Mouse (Mus musculus) thymus, adult 2 months (tissue): Measurements from ENCODE around the gene Zfp445.

ENCODE experiments used
- CTCF ChIP-seq: fragments of 200-500 bp; IDR thresholded peaks from 2 replicates; pipeline ENCODE4 v1.5.1; 2012; ENCODE audit warnings: mild to moderate bottlenecking, control low read depth, low read length, moderate library complexity, borderline replicate concordance; ENCODE audit not compliant: control insufficient read depth, poor library complexity, insufficient read depth; ENCODE audit errors: extremely low read depth
- POLR2A ChIP-seq: fragments of 200-500 bp; IDR thresholded peaks from 2 replicates; pipeline ENCODE4 v1.6.1; 2012; ENCODE audit warnings: mild to moderate bottlenecking, low read length, control low read depth, moderate library complexity; ENCODE audit not compliant: control insufficient read depth, poor library complexity, insufficient read depth; ENCODE audit errors: extremely low read depth

DNA sequence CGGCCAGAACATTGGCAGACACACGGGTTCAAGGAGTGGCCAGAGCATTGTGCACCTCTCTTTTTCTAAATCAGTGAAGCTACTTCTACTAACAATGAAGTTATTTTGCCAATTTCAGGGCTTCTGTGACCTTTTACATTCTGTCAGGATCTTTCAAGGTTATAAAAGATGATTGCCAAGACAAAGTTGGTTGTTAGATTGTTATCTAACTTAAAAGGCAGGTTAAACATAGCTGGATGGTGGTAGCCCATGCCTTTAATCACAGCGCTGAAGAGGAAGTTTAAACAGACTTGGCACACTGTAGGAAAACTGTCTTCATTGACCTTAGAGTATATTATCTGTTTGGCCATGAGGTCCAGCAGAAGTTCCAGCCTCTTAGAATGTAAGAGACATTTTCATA lies 20.2 kb downstream of the Zfp445 start:
- TF ChIP-seq POLR2A (no peak), CTCF (no peak)
